In genomic region chr12:117132095-117132494, GRCm38 (mm10) we compare ENCODE assay signal across 8 mouse cellular contexts.
DNase-seq lines count a peak whose midpoint lies in the region; ATAC-seq and TF ChIP-seq lines count a peak whose summit lies in the region.

No protein-coding gene starts in this region.

- peak; percentile 75 to 84 for ATAC-seq in hematopoietic stem cell, adult 5-6 weeks (replicated peaks in 1 of 2; ENCODE audit: insufficient read depth in 1 of 2, low FRiP score in 2 of 2, low TSS enrichment in 1 of 2, low read depth in 1 of 2, poor library complexity in 2 of 2, severe bottlenecking in 2 of 2)
- no peak for ATAC-seq in midbrain, postnatal 0 days (ENCODE audit: low FRiP score)

- no peak overlapping the region for H3K4me3 ChIP-seq in thymus, adult 2 months (ENCODE audit: control insufficient read depth, insufficient read depth, low read length)
- no peak overlapping the region for H3K4me3 ChIP-seq in midbrain, postnatal 0 days (ENCODE audit: low read depth, low read length)

- H3K4me1 ChIP-seq in thymus, adult 2 months (replicated peaks; ENCODE audit: control insufficient read depth, insufficient read depth, low read length) = no peaks in the 10 kb centered on the region
- H3K4me1 ChIP-seq in midbrain, postnatal 0 days (ENCODE audit: insufficient read depth, low read length) = 0 out of 2 replicates have a peak, but pooled peaks cover 5% of the 10 kb centered on the region

- DNase-seq in gastrocnemius, adult 18-20 months (ENCODE audit: low spot score) = peak; percentile 16
- DNase-seq in gastrocnemius, postnatal 25 days = no peak
- DNase-seq in thymus, adult 2 months = peak; percentile 28
- DNase-seq in thymus, adult 18-20 months = no peak
- DNase-seq in midbrain, postnatal 0 days (ENCODE audit: low spot score) = peak; percentile 40
- no peak for DNase-seq in urinary bladder, adult 2 months (ENCODE audit: low spot score)
- DNase-seq in layer of hippocampus, adult 8-10 months (ENCODE audit: low spot score in 2 of 2) = no peak

- H3K4me2 ChIP-seq in midbrain, postnatal 0 days (ENCODE audit: low read depth, low read length, poor library complexity, severe bottlenecking) = no peak overlapping the region

- 20% methylated on average over 2 of the region's 2 CpGs for WGBS in thymus, adult 2 months
- WGBS in midbrain, postnatal 0 days = 21% methylated on average over 2 of the region's 2 CpGs

- no peaks in the 10 kb centered on the region for H3K9me3 ChIP-seq in midbrain, postnatal 0 days (ENCODE audit: low read length)

- TF ChIP-seq CTCF in thymus, adult 2 months (IDR thresholded peaks at IDR 0.05; ENCODE audit: borderline replicate concordance, control insufficient read depth, extremely low read depth, insufficient read depth, low read length, poor library complexity) = 0 out of 2 replicates have a peak, but pooled peaks have one; percentile 23
- peak; percentile 64 for TF ChIP-seq CTCF in midbrain, postnatal 0 days (IDR thresholded peaks at IDR 0.05)

- no peak for TF ChIP-seq POLR2A in thymus, adult 2 months (IDR thresholded peaks at IDR 0.05; ENCODE audit: control insufficient read depth, extremely low read depth, insufficient read depth, low read length, poor library complexity)

- no peaks in the 10 kb centered on the region for H3K27me3 ChIP-seq in thymus, adult 2 months (ENCODE audit: control insufficient read depth, insufficient read depth, low read length)
- no peaks in the 10 kb centered on the region for H3K27me3 ChIP-seq in midbrain, postnatal 0 days (ENCODE audit: insufficient read depth, low read length)

- no peaks in the 10 kb centered on the region for H3K36me3 ChIP-seq in thymus, adult 2 months (ENCODE audit: control insufficient read depth, insufficient read depth, low read length)
- no peaks in the 10 kb centered on the region for H3K36me3 ChIP-seq in midbrain, postnatal 0 days (ENCODE audit: insufficient read depth, low read length)

- H3K9ac ChIP-seq in midbrain, postnatal 0 days (replicated peaks; ENCODE audit: low read length, poor library complexity, severe bottlenecking) = no peak overlapping the region

- no peak overlapping the region for H3K27ac ChIP-seq in thymus, adult 2 months (ENCODE audit: control insufficient read depth, insufficient read depth, low read length)
- H3K27ac ChIP-seq in midbrain, postnatal 0 days (ENCODE audit: low read depth, low read length) = no peak overlapping the region

Comparison
In these comparisons a context has a peak if more than half of its experiments do, and no peak if none do; other contexts are left out.
1. DNase-seq: peak in gastrocnemius, adult 18-20 months (single experiment), thymus, adult 2 months (single experiment) and midbrain, postnatal 0 days (single experiment); none in gastrocnemius, postnatal 25 days (single experiment), thymus, adult 18-20 months (0 of 2), urinary bladder, adult 2 months (single experiment) and layer of hippocampus, adult 8-10 months (0 of 2).